Mouse (Mus musculus) heart, adult 9 months (tissue): ENCODE measurements around the gene Ifi27.
A peak's percentile ranks its signal among the peaks of the same experiment; 100 is the strongest.
"Not testable (repeated sequence)": the region's sequence is repeated elsewhere in the genome, so short reads cannot be mapped to it uniquely, and the experiment has no call there.

ENCODE experiments used
- DNase-seq, 2 experiments: peaks; one replicate each; pipeline ENCODE4 v3.0.0; 2022; ENCODE audit warnings: low spot score in 2 of 2

Gene Ifi27

GRCm38 (mm10) chr12:103433986-103434731, at the start of gene Ifi27:
Gene Ifi27, plus strand, starts transcription at chr12:103434211.
- DNase-seq: peak; percentile 94 to 98

GRCm38 (mm10) chr12:103388505-103389347, 45.3 kb upstream of the Ifi27 start, which contains the start of gene Otub2:
Gene Otub2, plus strand, starts transcription at chr12:103388682.
- peak; percentile 97 to 98 for DNase-seq

- DNase-seq: no peak
These were observed 44.7 kb upstream of the Ifi27 start for GRCm38 (mm10) chr12:103389348-103389727.

DNA sequence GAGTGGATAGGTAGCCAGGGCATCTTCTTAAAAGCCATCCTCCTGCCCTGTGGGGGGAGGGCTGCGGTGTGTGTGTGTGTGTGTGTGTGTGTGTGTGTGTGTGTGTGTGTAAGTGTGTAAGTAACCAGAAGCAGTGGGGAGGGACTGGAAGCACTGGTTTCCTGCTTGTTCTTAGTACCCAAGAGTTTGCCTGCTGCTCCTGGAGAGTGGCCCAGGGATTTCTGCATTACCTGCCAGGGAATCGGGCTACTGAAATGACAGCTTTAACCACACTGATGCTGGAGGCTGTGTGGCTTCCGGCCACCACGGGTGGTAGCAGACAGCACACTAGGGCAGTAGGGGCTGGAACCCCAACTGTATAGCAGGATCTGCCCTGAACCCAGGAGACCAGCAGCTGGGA, 44.0 kb upstream of the Ifi27 start:
- DNase-seq: no peak

DNA sequence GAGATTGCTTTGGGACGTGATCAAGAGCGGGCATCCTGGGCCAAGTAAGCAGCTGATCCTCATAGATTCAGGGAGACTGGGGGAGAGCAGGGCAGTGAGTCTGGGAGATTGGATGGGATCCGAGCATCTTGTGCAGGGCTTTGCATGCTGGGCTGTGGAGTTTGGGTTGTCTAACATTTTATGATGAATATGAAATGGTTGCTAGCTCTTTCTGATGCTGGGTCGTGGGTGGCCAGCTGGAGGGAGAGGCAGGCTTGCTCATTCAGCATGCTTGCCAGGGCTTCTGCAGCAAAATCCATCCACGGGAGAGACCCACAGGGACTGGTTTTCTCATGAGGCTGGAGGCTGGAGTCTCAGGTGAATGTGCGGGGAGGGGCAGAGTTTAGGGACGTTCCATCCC, 42.9 kb upstream of the Ifi27 start:
- no peak for DNase-seq

DNA sequence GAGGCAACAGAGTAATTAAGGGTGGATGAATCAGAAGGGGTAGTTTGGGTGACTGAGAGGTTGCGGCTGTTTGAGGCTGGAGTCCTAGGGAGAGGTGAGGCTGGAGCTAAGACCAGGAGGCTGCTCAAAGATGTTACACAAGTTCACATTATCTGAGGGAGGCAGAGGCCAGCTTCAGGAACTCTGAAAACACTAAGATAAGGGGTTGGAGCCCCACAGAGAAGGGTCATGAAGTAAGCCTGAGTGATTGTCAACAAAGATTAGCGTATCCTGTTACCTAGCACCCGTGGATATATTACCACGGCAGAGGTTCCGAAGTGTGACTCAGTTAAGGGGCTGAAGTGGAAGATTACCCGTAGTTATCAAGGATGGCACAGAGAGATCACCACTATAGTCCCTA, 40.5 kb upstream of the Ifi27 start:
- DNase-seq: no peak

- no peak for DNase-seq
These were observed 38.3 kb upstream of the Ifi27 start for GRCm38 (mm10) chr12:103395486-103396275.

DNA sequence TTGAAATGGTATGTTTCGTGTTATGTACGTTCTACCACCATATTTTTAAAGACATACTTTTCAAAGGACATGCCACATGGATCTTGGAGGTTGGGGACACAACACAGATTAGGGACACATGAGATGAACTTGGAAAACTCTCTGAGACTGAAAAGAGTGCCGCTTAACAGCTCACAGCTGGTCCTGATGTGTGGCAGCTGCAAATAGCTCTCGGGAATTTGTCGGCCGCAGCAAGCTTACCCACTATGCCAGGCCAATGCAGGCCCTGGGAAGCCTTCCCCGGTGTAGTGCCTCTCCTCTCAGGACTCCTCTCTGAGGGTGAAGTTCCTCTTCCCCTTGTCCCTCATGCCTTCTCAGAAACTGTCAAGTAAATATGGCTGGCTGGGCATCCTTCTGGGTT, 37.3 kb upstream of the Ifi27 start:
- no peak for DNase-seq

DNA sequence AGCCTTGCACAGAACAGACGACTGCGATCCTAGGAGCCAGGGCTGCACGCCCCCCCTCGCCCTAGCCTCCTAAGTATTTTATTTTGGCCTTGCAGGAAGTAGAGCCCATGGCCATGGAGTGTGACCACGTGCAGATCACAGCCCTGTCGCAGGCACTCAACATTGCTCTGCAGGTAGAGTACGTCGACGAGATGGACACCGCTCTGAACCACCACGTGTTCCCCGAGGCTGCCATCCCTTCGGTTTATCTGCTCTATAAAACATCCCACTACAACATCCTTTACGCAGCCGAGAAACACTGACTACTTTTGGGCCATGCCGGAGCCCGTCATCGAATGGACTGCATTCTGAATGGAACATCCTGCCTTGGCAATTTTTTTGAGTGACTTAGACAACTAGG, 29.9 kb upstream of the Ifi27 start:
- DNase-seq: no peak

GRCm38 (mm10) chr12:103407720-103408119, 26.3 kb upstream of the Ifi27 start, which contains the start of gene 9330161L09Rik:
Gene 9330161L09Rik, minus strand, starts transcription at chr12:103407820.
- DNase-seq: no peak

DNA sequence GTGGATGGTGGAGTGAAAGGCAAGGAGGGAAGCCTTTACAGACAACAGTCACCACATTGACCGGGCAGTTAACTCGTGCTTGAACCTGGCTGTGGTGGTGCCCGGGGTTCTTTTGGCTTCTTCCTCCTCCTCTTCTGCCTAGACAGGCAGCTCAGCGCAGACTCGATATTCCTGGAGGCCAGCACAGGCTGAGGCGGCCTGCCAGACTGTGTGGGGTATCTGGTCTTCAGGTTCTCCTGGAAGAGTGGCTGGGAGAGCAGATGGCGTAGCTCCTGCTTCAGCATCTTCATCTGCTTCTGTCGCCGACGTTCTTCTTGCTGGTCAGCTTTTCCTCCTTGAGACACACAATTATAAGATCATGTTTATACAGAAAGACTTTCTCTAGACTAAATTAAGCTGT, 25.9 kb upstream of the Ifi27 start:
- no peak for DNase-seq

GRCm38 (mm10) chr12:103425016-103425728, 8.8 kb upstream of the Ifi27 start:
- no peak for DNase-seq

- DNase-seq: peak; percentile 98 to 99
These were observed 8.1 kb upstream of the Ifi27 start, which contains the start of gene Ddx24 for GRCm38 (mm10) chr12:103425729-103426470. Gene Ddx24, minus strand, starts transcription at chr12:103425830.

- DNase-seq: no peak
These were observed 7.3 kb upstream of the Ifi27 start for GRCm38 (mm10) chr12:103426710-103427109.

DNA sequence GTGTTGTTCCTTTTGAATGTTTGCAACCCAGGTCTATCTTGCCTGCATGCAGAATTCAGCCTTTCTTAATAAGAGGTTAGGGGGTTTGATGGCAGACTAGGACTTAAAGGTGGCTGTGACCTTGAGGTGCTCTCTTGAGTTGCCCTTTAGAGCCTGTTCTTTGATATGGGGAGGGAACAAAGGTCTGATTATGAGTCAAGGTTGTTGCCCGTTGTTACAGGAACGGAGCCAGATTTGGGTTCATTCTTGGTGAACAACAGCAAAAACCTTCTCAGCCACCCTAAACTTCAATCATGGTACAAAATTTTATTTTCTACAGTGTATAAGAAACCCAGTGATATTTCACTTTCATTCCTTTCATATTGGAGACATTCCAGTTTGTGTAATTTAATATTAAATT, 581 bp upstream of the Ifi27 start:
- DNase-seq: no peak

DNA sequence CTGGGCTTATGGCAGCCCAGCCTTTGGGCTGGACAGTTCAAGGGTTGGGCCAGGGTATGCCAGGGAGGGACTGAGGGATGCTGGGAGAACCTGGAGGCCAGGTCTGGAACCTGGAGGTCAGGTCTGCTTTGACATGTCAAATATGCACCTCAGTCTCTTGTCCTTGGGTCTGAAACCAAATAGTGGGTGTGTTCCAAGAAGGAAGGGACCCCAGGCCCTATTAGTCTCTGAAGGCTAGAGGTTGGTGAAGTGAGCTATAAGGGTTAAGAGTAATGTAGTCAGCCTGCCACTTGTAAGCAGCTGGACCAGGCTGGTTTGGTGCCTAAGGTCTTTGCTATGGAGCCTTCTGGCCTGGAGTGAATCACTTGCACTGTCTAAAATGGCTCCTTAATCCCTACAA, 850 bp downstream of the Ifi27 start:
- no peak for DNase-seq

GRCm38 (mm10) chr12:103437601-103438000, 3.6 kb downstream of the Ifi27 start:
- DNase-seq: no peak

DNA sequence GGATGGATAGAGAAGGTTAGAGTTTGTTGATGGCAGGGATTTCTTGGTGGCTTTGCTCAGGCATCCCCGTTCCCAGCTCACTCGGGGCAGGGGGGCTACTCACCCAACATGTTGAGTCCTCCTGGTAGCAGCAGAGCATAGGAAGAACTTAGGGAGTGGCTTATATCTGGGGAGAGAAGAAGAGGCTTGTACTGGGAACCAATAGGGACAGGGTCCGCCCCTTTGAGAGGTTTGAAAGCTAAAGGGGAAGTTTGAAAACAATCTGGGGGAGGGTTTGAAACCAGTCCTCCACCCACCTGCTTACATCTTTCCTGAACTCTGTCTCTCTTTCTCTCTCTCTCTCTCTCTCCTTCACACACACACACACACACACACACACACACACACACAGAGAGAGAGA, 9.5 kb downstream of the Ifi27 start, which contains the start of gene Ifi27l2a:
TSS of gene Ifi27l2a (minus strand) at position 157 of the 400 bp plus-strand sequence.
- peak; percentile 31 to 46 for DNase-seq

DNA sequence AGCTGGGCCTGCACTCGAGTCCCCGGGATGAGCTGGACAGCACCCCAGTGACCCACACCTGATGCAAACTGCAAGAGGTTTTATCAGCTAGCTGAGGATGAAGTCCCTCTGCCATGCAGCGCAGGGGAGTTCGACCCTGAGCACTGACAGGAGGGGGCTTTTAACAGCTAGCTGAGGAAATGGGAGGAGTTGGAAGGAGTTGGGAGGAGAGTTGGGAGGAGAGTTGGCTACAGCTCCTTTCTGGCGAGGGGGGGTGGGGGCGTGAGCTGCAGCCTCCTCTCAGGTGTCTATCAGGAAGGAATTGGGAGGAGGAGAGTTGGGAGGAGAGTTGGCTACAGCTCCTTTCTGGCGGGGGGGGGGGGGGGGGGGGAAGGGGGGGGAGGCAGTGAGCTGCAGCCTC, 10.2 kb downstream of the Ifi27 start:
- DNase-seq: not testable (repeated sequence)

DNA sequence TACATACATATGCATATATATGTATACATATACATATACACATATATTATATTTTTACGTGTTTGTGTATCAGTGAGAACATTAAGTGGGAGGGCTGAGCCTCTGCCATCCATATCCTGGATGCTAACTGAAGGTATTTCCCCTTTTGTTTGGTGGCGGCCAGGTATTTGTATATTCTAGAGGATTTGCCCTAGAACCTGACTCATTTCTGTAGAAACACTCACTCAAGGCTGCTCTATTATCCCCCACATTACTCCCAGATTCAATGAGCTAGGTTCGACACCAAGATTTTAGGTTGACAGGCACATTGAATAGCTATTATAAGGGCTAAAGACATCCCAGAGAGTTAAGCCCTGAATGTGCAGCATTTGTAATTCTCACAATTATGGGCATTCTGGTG, 11.0 kb downstream of the Ifi27 start:
- DNase-seq: no peak

DNA sequence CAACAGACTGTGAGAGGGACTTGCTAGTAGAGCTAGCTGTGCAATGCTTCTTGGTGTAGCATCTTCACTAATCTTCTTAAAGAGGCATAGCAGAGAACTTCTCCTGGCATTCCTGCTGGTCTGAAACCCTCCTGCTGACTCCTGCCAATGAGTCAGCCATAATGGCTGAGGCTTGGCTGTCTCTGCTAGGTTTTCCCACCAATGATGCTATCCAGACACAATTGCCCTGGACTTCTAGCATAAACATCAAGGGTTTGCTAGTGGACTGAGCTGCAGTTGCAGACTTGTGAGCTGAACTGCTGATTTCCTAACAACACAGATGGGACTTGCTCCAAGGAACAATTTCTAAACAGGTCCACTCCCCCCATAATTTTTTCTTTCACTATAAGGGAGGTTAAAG, 19.4 kb downstream of the Ifi27 start:
- DNase-seq: no peak
